Mouse (Mus musculus): Measurements from ENCODE around the gene Dcdc2b. TPM values are rescaled to one million over a fixed set of nuclear protein-coding genes. Genes with fewer than 3 reads are reported as not detected.

Dcdc2b gene
- polyA plus RNA-seq, 1 experiment: 8.8 TPM

DNA sequence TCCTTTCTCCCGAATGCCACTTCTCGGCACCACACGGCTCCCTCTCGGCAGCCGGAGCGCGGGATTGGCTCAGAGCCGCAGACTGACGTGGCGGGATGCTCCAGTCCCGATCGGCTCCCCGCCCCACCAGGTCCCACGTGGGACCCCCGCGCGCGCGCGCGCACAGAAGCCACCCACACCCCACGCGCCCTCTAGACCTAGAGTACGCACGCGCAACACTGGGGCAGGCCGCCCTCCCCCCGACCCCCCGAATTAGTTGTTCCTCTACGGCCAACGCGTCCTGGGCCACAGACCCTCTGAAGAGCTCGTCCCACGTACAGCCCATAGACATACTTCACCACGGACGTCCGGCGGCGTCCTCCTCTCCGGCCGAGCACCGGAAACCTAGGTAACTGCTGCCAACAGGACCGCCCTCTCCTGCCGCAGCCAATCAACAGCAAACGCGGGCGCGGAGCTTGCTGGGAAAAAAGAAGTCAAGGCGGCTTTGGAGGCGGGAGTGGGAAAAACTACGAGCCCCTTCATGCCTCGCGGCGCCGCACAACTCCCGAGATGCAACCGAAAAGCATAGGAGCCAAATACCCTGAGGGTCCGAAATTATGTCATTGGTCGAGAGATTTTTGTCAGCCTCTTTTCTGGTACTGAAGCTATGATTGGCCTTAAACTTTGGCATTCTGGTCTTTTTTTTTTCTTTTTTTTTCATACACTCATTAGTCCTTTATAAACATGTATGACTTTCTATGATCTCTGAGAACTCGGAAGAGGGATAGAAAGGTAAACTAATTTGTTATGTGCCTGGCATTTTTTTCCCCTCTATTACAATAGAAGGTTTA, 26.8 kb upstream of the Dcdc2b start, which contains the start of gene Txlna:
Gene Txlna, minus strand, starts transcription at position 428 of the 830 bp plus-strand sequence.
- no peaks in the 10 kb centered on the region for H3K27me3 ChIP-seq (ENCODE audit: control insufficient read depth, insufficient read depth, low read length)
- TF ChIP-seq CTCF (IDR thresholded peaks at IDR 0.05; ENCODE audit: borderline replicate concordance, insufficient read depth, low read depth, low read length) (no peak), POLR2A (IDR thresholded peaks at IDR 0.05; ENCODE audit: borderline replicate concordance, insufficient read depth, low read length) (peak; percentile 80)

DNA sequence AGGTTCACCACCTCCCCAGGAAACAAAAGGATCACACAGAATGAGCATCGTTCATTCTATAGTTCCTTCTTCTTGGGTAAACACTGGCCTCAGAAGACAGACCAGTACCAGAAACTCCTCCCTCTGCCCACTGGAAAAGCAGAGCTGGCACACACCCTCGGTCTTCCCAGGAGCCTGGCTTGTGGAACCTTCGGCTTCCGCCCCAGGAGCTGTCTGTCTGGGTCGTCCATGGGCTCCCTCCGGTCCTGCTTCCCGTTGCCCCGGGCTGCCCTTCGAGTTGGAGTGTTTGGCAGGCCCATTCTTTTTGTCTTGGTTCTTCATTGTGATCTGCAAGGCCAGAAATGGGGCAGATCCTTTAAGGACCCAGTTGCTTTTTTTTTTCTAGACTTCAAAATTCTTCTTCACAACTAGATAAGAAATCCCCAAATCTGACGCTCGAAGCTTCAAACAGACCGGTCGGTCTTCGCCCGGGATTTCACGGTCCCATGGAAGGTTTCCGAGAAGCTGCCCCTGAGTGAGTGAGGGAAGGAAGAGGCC, 26.1 kb upstream of the Dcdc2b start:
- under 1% methylated on average over 17 of the region's 17 CpGs for WGBS
- Histone ChIP-seq H3K4me3 (replicated peaks; ENCODE audit: insufficient read depth, low read depth, low read length) (peak overlapping the region; percentile 88), H3K4me1 (ENCODE audit: control insufficient read depth, insufficient read depth, low read length) (peaks cover 12% of the 10 kb centered on the region), H3K27ac (ENCODE audit: insufficient read depth, low read length) (peak overlapping the region; percentile 75), H3K27me3 (ENCODE audit: control insufficient read depth, insufficient read depth, low read length) (no peaks in the 10 kb centered on the region)
- DNase-seq: peak; percentile 72 to 73
- TF ChIP-seq CTCF (IDR thresholded peaks at IDR 0.05; ENCODE audit: borderline replicate concordance, insufficient read depth, low read depth, low read length): no peak
- TF ChIP-seq POLR2A (IDR thresholded peaks at IDR 0.05; ENCODE audit: borderline replicate concordance, insufficient read depth, low read length): no peak

More for the DNA sequence above, 26.8 kb upstream of the Dcdc2b start, which contains the start of gene Txlna:
- WGBS: under 1% methylated on average over 60 of the region's 60 CpGs
- peak; percentile 98 to 99 for DNase-seq
- peak within 1 kb of the TSS; percentile 81 for H3K27ac ChIP-seq (ENCODE audit: insufficient read depth, low read length)
- H3K4me3 ChIP-seq (replicated peaks; ENCODE audit: insufficient read depth, low read depth, low read length): peak within 1 kb of the TSS; percentile 88
- peaks cover 12% of the 10 kb centered on the region for H3K4me1 ChIP-seq (ENCODE audit: control insufficient read depth, insufficient read depth, low read length)

DNA sequence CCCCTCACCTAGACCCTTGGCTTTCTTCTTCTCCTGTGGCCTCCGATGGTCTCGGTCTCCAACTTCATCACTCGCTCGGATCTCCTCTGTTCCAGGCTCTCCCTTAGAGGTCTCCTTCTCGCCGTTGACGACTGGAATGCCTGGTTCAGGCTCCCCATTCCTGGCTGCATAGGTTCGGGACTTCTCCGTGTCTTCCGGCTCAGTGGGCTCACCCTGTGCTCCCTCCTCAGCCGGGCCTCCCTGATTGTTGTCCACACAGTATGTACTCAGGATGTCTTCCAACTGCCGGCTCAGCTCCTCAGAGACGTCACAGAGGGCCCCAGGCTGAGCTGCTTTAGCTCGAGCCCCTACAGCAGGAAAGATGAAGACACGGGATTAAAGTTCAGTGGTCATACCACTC, 25.2 kb upstream of the Dcdc2b start:
- TF ChIP-seq CTCF (IDR thresholded peaks at IDR 0.05; ENCODE audit: borderline replicate concordance, insufficient read depth, low read depth, low read length): no peak
- no peak for TF ChIP-seq POLR2A (IDR thresholded peaks at IDR 0.05; ENCODE audit: borderline replicate concordance, insufficient read depth, low read length)
- WGBS: 39% methylated on average over 15 of the region's 15 CpGs
- DNase-seq: peak in 1 of 2 experiments; percentile 22
- Histone ChIP-seq H3K4me1 (ENCODE audit: control insufficient read depth, insufficient read depth, low read length) (peaks cover 12% of the 10 kb centered on the region), H3K27me3 (ENCODE audit: control insufficient read depth, insufficient read depth, low read length) (no peaks in the 10 kb centered on the region), H3K4me3 (replicated peaks; ENCODE audit: insufficient read depth, low read depth, low read length) (peak overlapping the region; percentile 88), H3K27ac (ENCODE audit: insufficient read depth, low read length) (peak overlapping the region; percentile 34)

DNA sequence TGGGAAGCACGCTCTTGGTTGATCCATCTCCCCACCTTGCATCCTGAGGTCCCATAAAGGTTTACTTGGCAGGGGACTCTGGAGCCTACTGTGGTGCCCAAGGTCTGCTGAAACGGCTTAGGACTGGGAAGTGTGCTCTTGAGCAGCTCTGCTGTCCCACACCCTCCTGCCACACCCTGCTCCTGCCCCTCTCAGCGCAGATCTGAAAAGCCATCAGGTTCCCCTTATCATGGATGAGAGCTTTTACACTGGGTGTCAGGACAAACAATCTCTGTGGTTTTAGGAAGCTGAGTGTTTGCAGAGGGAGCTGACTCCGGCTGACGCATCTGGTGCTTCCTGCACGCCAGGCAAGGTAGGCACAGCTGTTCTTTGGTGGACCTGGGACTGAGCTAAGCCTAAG, 19.8 kb upstream of the Dcdc2b start:
- TF ChIP-seq CTCF (IDR thresholded peaks at IDR 0.05; ENCODE audit: borderline replicate concordance, insufficient read depth, low read depth, low read length): no peak
- TF ChIP-seq POLR2A (IDR thresholded peaks at IDR 0.05; ENCODE audit: borderline replicate concordance, insufficient read depth, low read length): no peak
- 91% methylated on average over 6 of the region's 6 CpGs for WGBS
- no peak for DNase-seq
- no peaks in the 10 kb centered on the region for H3K27me3 ChIP-seq (ENCODE audit: control insufficient read depth, insufficient read depth, low read length)
- no peak overlapping the region for H3K27ac ChIP-seq (ENCODE audit: insufficient read depth, low read length)
- H3K4me3 ChIP-seq (replicated peaks; ENCODE audit: insufficient read depth, low read depth, low read length): no peak overlapping the region
- peaks cover 17% of the 10 kb centered on the region; the same call in 1 of the 2 replicates for H3K4me1 ChIP-seq (ENCODE audit: control insufficient read depth, insufficient read depth, low read length)

DNA sequence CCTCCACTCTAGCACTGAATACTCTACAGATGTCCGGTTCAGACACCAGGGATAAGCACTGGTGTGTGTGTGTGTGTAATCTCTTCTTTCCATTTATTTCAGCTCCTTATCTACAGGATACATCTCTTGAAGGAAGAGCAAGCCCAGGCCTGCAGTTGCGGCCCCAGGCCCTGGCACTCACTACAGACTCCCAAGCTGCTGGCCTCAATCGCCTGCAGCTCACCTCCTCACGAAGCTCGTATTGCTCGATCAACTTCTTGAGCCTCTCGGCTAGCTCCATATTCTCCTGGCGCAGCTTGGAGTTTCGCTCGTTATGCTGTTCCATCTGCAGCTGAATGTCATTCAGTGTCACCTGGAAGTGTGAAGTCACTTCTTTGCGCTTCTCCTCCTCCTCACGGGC, 17.8 kb upstream of the Dcdc2b start:
- whole genome bisulfite sequencing: 88% methylated on average over 12 of the region's 12 CpGs
- no peaks in the 10 kb centered on the region for H3K27me3 ChIP-seq (ENCODE audit: control insufficient read depth, insufficient read depth, low read length)
- no peak overlapping the region for H3K27ac ChIP-seq (ENCODE audit: insufficient read depth, low read length)
- TF ChIP-seq CTCF (IDR thresholded peaks at IDR 0.05; ENCODE audit: borderline replicate concordance, insufficient read depth, low read depth, low read length): no peak
- no peak for TF ChIP-seq POLR2A (IDR thresholded peaks at IDR 0.05; ENCODE audit: borderline replicate concordance, insufficient read depth, low read length)
- peaks cover 10% of the 10 kb centered on the region; the same call in 1 of the 2 replicates for H3K4me1 ChIP-seq (ENCODE audit: control insufficient read depth, insufficient read depth, low read length)
- no peak overlapping the region for H3K4me3 ChIP-seq (replicated peaks; ENCODE audit: insufficient read depth, low read depth, low read length)
- DNase-seq: no peak

DNA sequence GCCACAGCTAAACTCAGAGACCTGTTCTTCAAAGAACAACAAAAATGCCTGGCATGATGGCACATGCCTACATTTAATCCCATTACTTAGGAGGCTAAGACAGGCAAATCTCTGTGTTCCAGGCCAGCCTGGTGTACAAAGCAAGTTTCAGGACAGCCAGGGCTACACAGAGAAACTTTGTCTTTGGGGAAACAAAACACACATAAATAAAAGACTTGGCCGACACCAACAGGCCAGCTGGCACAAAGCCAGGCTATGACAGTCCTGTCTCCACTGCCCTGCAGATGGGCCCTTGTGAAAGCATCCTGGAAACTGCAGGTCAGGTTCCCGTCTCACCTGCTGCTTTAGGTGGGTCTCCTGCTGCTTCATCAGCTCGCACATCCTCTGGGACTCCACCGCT, 16.9 kb upstream of the Dcdc2b start:
- TF ChIP-seq CTCF (IDR thresholded peaks at IDR 0.05; ENCODE audit: borderline replicate concordance, insufficient read depth, low read depth, low read length): no peak
- TF ChIP-seq POLR2A (IDR thresholded peaks at IDR 0.05; ENCODE audit: borderline replicate concordance, insufficient read depth, low read length): no peak
- peaks cover 10% of the 10 kb centered on the region; the same call in 1 of the 2 replicates for H3K4me1 ChIP-seq (ENCODE audit: control insufficient read depth, insufficient read depth, low read length)
- 10% methylated on average over 4 of the region's 4 CpGs for WGBS
- peak in 1 of 2 experiments; percentile 50 for DNase-seq
- H3K27ac ChIP-seq (ENCODE audit: insufficient read depth, low read length): peak overlapping the region; percentile 20; the same call in 1 of the 2 replicates
- H3K4me3 ChIP-seq (replicated peaks; ENCODE audit: insufficient read depth, low read depth, low read length): no peak overlapping the region
- H3K27me3 ChIP-seq (ENCODE audit: control insufficient read depth, insufficient read depth, low read length): no peaks in the 10 kb centered on the region

DNA sequence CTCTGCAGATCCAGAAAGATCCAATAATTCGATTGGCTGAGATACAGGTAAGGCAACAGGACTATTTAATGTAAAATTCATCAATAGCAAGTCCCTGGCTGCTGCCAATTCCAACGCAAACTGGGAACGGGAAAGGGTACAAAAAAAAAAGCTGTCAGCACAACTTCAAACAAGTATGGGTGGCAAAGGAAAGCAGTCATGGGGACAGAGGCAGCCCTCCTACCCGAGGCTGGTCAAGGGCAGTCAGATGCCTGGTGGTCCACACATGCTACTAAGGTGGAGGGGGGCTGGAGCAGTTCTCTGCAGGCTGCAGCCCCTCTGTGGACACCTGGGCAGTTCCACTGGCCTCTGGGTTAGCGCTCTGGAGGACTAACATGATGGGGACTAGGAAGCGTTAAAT, 12.0 kb upstream of the Dcdc2b start:
- no peak overlapping the region for H3K27ac ChIP-seq (ENCODE audit: insufficient read depth, low read length)
- peaks cover 8% of the 10 kb centered on the region; the same call in 1 of the 2 replicates for H3K4me1 ChIP-seq (ENCODE audit: control insufficient read depth, insufficient read depth, low read length)
- H3K4me3 ChIP-seq (replicated peaks; ENCODE audit: insufficient read depth, low read depth, low read length): no peak overlapping the region
- TF ChIP-seq POLR2A (IDR thresholded peaks at IDR 0.05; ENCODE audit: borderline replicate concordance, insufficient read depth, low read length) (no peak), CTCF (IDR thresholded peaks at IDR 0.05; ENCODE audit: borderline replicate concordance, insufficient read depth, low read depth, low read length) (no peak)
- DNase-seq: no peak
- whole genome bisulfite sequencing: 67% methylated on average over 6 of the region's 6 CpGs
- H3K27me3 ChIP-seq (ENCODE audit: control insufficient read depth, insufficient read depth, low read length): no peaks in the 10 kb centered on the region

All from cerebellum, adult 2 months (tissue).